Mouse (Mus musculus): Measurements from ENCODE around the gene Scube1.

DNA sequence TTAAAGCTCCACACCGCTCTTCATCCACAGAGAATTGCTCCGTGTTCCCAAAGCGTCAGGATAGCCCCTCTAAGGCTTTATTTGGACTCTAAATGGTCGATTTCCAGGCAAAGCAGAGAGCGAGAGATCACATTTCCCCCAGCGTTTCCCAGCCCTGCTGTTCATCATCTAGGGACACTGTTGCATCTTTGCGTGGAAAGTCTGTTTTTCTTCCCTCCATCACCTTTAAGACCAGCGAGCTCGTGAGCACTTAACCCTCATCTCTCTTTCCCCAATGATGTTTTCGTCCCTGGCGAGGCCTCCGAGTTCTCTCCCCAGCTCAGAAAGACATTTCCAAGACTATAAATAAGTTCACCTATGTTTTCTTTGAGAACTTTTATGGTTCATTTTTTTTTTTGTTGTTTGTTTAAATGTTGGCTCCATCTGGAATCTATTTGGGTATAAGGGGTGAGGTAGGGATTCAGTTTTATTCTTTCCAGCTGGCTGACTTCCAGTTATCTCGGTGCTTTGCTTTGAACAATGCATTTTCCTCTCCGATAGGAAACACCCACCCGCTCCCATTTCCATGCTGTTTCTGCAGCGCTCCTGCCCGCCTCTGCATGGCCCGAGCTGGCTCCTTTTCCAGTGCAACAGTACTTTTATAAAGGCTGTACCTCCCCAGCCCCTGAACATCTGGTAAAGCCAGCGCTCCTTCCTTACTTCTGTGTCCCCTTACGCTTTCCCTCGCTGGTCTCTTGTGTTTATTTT, 16.0 kb upstream of the Scube1 start:
- TF ChIP-seq TAL1 (conservative IDR thresholded peaks at IDR 0.05; ENCODE audit: low read depth, low read length) (no peak), CTCF (IDR thresholded peaks at IDR 0.05; ENCODE audit: low read depth, low read length) (no peak), GATA1 (IDR thresholded peaks at IDR 0.05; ENCODE audit: borderline replicate concordance, low read length) (no peak)
